In genomic region chr4:135801543-135801942, GRCm38 (mm10) we compare ENCODE assay signal across 8 mouse cellular contexts. TPM values are rescaled to one million over a fixed set of nuclear protein-coding genes. Genes with fewer than 3 reads are reported as not detected.
A peak's percentile ranks its signal among the peaks of the same experiment; 100 is the strongest.
DNase-seq lines count a peak whose midpoint lies in the region; ATAC-seq and TF ChIP-seq lines count a peak whose summit lies in the region.

No protein-coding gene starts in this region.

- 9% methylated on average over 8 of the region's 8 CpGs for WGBS in heart, adult 2 months
- 17% methylated on average over 8 of the region's 8 CpGs for WGBS in liver, embryonic 12.5 days (ENCODE audit: insufficient replicate concordance)
- WGBS in olfactory bulb, adult 2 months = 15% methylated on average over 8 of the region's 8 CpGs

- no peak overlapping the region for H3K4me3 ChIP-seq in heart, adult 2 months
- no peak overlapping the region for H3K4me3 ChIP-seq in liver, embryonic 12.5 days
- H3K4me3 ChIP-seq in olfactory bulb, adult 2 months (ENCODE audit: insufficient read depth, low read depth, low read length) = no peak overlapping the region

- intact Hi-C loops in heart, adult 2 months (cut with DNase I) = loop anchor here (1.0 to 5.0 kb wide), 4 partner anchors 36 to 141 kb away; partner anchors contain the start of gene Fuca1

- 0 out of 2 replicates have a peak, but pooled peaks have one; percentile 27 for ATAC-seq in liver, embryonic 12.5 days

- H3K4me1 ChIP-seq in heart, adult 2 months (ENCODE audit: control insufficient read depth, insufficient read depth, low read length) = peaks cover 1% of the 10 kb centered on the region; the same call in 1 of the 2 replicates
- peaks cover 13% of the 10 kb centered on the region for H3K4me1 ChIP-seq in liver, embryonic 12.5 days
- H3K4me1 ChIP-seq in olfactory bulb, adult 2 months (ENCODE audit: control insufficient read depth, insufficient read depth, low read length) = 0 out of 2 replicates have a peak, but pooled peaks cover 3% of the 10 kb centered on the region

- H3K27me3 ChIP-seq in heart, adult 2 months (ENCODE audit: control insufficient read depth, insufficient read depth, low read length) = no peaks in the 10 kb centered on the region
- H3K27me3 ChIP-seq in liver, embryonic 12.5 days (replicated peaks) = peaks cover 17% of the 10 kb centered on the region

- no peak for TF ChIP-seq POLR2A in heart, adult 2 months (IDR thresholded peaks at IDR 0.05; ENCODE audit: insufficient read depth, low read depth, low read length)
- no peak for TF ChIP-seq POLR2A in olfactory bulb, adult 2 months (IDR thresholded peaks at IDR 0.05; ENCODE audit: insufficient read depth, low read depth, low read length)

- no peaks in the 10 kb centered on the region for H3K36me3 ChIP-seq in heart, adult 2 months (ENCODE audit: control insufficient read depth, insufficient read depth, low read length)
- no peaks in the 10 kb centered on the region for H3K36me3 ChIP-seq in liver, embryonic 12.5 days

- peak overlapping the region; percentile 45 for H3K27ac ChIP-seq in heart, adult 2 months
- H3K27ac ChIP-seq in liver, embryonic 12.5 days = no peak overlapping the region
- no peak overlapping the region for H3K27ac ChIP-seq in olfactory bulb, adult 2 months (ENCODE audit: insufficient read depth, low read depth, low read length)

- H3K79me2 ChIP-seq in heart, adult 2 months (replicated peaks; ENCODE audit: control insufficient read depth, insufficient read depth, low read length) = no peaks in the 10 kb centered on the region

- H3K9ac ChIP-seq in heart, adult 2 months (ENCODE audit: low read depth, low read length) = no peak overlapping the region
- no peak overlapping the region for H3K9ac ChIP-seq in liver, embryonic 12.5 days

- H3K4me2 ChIP-seq in liver, embryonic 12.5 days = no peak overlapping the region

- peak; percentile 91 to 92 for DNase-seq in B cell, adult 2 months
- DNase-seq in adrenal gland, adult 8-10 months = peak; percentile 83
- DNase-seq in embryo, embryonic 11 days = peak; percentile 90
- peak; percentile 88 to 94 for DNase-seq in heart, adult 2 months
- DNase-seq in kidney, postnatal 10 days = peak; percentile 94
- DNase-seq in thymus, adult 18-20 months = peak; percentile 58

- no peak; the same call in none of the 2 replicates for TF ChIP-seq CTCF in heart, adult 2 months (IDR thresholded peaks at IDR 0.05)
- TF ChIP-seq CTCF in olfactory bulb, adult 2 months (IDR thresholded peaks at IDR 0.05; ENCODE audit: insufficient read depth, low read depth, low read length) = peak; percentile 83

- peak; percentile 96 for TF ChIP-seq EP300 in heart, adult 2 months (IDR thresholded peaks at IDR 0.05; ENCODE audit: insufficient read depth, low read depth, low read length)

- H3K9me3 ChIP-seq in liver, embryonic 12.5 days (replicated peaks) = 0 out of 2 replicates have a peak, but pooled peaks cover 3% of the 10 kb centered on the region

RNA-seq across cellular contexts. Expression of gene Myom3, which starts 42.0 kb away (rescaled TPM):
- under 1 TPM; 0.12 to 0.52 (median 0.22) TPM for total RNA-seq in adrenal gland, adult 8-10 months (2022)
- total RNA-seq in heart, adult 2 months (2021) = 1 to 10 TPM in 1 of 2 experiments, under 1 TPM in 1; 0.61 to 1.5 TPM
- 1.4 and 1.6 TPM in 2 replicates for polyA plus RNA-seq in heart, adult 2 months (2012; rRNA removed)
- polyA plus RNA-seq in liver, embryonic 12.5 days (2016; fragmentation: Nextera tagmentation; extraction: Ambion mirVana) = 0.11 and 0.18 TPM in 2 replicates
- polyA plus RNA-seq in olfactory bulb, adult 2 months (2012; ENCODE audit: insufficient read depth, insufficient read length, low replicate concordance, missing spikeins) = not detected in 2 replicates

RNA-seq across cellular contexts. Expression of gene Srsf10, which starts 54.0 kb away (rescaled TPM):
- 100 to 1,000 TPM in 2 of 4 experiments, 10 to 100 TPM in 2; 93.3 to 127 (median 104) TPM for total RNA-seq in adrenal gland, adult 8-10 months (2022)
- 10 to 100 TPM; 45.3 to 49.1 TPM for total RNA-seq in heart, adult 2 months (2021)
- polyA plus RNA-seq in heart, adult 2 months (2012; rRNA removed) = 28.8 and 37.7 TPM in 2 replicates
- 157 TPM in 2 replicates for polyA plus RNA-seq in liver, embryonic 12.5 days (2016; fragmentation: Nextera tagmentation; extraction: Ambion mirVana)
- not detected in 2 replicates for polyA plus RNA-seq in olfactory bulb, adult 2 months (2012; ENCODE audit: insufficient read depth, insufficient read length, low replicate concordance, missing spikeins)
